Mouse (Mus musculus) gastrocnemius, postnatal 14 days (tissue): Measurements from ENCODE around the gene Upf3b. TPM values are rescaled to one million over a fixed set of nuclear protein-coding genes. Genes with fewer than 3 reads are reported as not detected.
"Not testable (repeated sequence)": the region's sequence is repeated elsewhere in the genome, so short reads cannot be mapped to it uniquely, and the experiment has no call there.

Source experiments
- DNase-seq: peaks from one replicate; pipeline ENCODE4 v3.0.0; 2021; ENCODE audit warnings: mixed read lengths
- intact Hi-C: fragments of 180-260 bp; cut with DNase I; formaldehyde crosslinking; loops from one replicate; pipeline ENCODE4 v1.15.1; 2025; ENCODE audit warnings: low total_unique reads
- long read RNA-seq, 2 experiments: library from polyadenylated mRNA; stranded (forward); transcript quantifications; one replicate each; pipeline ENCODE4 v2.0.0; 2021
- total RNA-seq, 2 experiments: library from RNA; stranded (reverse); gene quantifications; 2 replicates each; pipeline ENCODE4 v1.2.3; 2021

Gene Upf3b
- 1 to 10 TPM; 8.5 to 9.4 TPM for total RNA-seq
- long read RNA-seq, experiment 1, partial matches to known transcripts: 0 of 2 reads
- long read RNA-seq, experiment 1, other reads (novel, unspliced or antisense): 1 of 2 reads
- long read RNA-seq, experiment 2, transcript Upf3b-201 (10 exons, 2,344 nt): major isoform, 6 of 9 reads
- long read RNA-seq, experiment 2, partial matches to known transcripts: 0 of 9 reads
- long read RNA-seq, experiment 2, other reads (novel, unspliced or antisense): 3 of 9 reads

DNA sequence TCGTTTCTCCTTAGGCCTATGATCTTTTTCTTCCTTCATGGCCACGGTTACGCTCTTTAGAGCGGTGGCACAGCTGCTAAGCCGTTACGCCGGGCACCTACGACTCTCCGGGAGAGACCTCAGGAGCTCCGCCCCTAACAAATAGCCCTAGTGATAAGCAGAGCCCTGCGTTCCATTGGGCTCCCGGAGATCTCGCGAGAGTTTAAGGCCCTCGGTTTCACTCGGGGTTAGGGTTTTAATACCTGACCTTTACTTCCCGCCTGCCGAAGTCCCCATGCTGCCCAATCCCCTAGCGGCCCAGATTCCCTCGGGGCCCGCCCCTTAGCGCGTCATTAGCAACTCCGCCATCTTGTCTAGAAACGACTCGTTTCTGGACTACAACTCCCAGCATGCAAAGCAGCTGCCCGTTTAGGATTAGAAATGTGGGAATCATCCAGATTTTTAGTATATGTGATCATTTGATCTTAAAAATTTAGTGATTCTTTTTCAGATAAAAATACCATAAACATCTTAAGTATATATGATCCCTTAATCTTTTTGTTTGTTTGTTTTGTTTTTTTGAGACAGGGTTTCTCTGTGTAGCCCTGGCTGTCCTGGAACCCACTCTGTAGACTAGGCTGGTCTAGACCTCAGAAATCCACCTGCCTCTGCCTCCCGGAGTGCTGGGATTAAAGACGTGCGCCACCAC is at the start of gene Upf3b:
Gene Upf3b (minus strand): TSS at position 130 of the 688 bp plus-strand sequence.
- DNase-seq: peak; percentile 90
- intact Hi-C loops: no loop called here

- intact Hi-C loops: no loop called here
- DNase-seq: no peak
Measured at GRCm38 (mm10) chrX:37157839-37158238, 47.7 kb upstream of the Upf3b start.

DNA sequence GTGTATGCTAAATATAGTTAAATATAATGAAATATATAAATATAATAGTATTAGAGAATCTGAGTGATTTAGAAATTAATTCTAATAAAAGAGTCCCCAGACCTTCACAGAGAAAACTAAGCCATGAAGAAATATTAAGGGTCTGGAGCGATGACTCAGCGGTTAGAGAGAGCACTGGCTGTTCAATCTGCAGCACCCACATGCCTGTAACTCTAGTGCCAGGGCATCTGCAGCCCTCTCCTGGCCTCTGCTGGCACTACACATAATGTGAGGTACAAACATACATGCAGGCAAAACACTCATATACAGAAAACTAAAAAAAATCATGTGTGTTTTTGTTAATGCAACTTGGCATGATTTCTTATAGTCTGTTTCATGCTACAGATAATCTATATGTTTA is 34.8 kb upstream of the Upf3b start:
- DNase-seq: no peak
- intact Hi-C loops: no loop called here

DNA sequence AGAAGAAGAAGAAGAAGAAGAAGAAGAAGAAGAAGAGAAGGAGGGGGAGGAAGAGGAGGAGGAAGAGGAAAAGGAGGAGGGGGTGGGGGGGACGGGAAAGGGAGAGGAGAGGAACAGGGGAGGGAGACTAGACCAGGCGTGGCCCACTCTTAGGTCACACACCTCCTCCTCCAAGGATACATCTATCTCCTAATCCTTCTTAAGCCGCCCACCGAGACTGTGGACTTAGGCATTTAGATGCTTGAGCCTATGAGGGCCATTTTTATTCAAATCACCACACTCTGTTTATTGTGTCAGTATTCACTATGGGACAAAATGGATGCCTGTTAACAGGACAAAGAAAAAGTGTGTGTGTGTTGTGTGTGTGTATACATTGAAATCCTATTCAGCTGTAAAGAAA is 34.4 kb upstream of the Upf3b start:
- DNase-seq, intact Hi-C loops: not testable (repeated sequence)

GRCm38 (mm10) chrX:37141732-37142131 is 31.6 kb upstream of the Upf3b start:
- no peak for DNase-seq
- intact Hi-C loops: no loop called here

GRCm38 (mm10) chrX:37126671-37127358 is 16.7 kb upstream of the Upf3b start, which contains the start of gene Nkap:
Gene Nkap, plus strand, starts transcription at chrX:37126795.
- DNase-seq: peak; percentile 50
- intact Hi-C loops: no loop called here

DNA sequence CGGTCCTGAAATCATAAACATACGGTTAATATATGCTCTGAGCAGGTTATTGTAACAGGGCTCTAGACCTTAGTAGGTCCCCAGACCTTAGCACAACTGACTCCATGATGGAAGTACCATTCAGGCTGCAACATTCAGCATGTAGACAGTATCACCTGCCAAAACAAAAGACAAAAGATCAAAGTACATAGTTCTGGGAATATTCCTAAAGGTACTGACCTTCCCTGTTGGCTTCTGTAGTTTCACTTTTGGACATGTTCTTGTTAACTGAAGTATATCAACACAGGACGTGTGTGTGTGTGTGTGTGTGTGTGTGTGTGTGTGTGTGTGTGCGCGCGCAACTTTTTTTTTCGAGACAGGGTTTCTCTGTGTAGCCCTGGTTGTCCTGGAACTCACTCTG is 15.4 kb upstream of the Upf3b start:
- intact Hi-C loops: no loop called here
- DNase-seq: no peak

DNA sequence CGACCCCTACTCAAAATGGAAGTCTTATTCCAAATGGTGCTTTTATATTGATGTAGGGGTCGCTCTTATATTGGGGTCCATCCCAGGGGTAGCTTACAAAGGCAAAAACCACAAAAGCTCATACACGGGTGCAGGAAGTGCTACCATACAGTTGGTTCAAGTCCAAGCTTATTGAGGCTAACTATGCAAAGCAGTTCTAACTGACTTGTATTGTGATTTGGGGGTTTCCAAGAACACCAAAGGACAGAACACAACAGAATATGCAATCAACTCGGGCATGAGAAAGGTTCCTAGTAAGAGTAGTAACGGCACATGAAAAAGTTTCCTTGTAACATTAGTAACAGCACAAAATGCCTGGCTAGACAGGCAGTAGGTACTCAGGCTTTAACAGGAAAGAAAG is 10.1 kb upstream of the Upf3b start:
- DNase-seq: no peak
- intact Hi-C loops: no loop called here

GRCm38 (mm10) chrX:37119585-37119984 is 9.5 kb upstream of the Upf3b start:
- intact Hi-C loops: no loop called here
- DNase-seq: no peak

DNA sequence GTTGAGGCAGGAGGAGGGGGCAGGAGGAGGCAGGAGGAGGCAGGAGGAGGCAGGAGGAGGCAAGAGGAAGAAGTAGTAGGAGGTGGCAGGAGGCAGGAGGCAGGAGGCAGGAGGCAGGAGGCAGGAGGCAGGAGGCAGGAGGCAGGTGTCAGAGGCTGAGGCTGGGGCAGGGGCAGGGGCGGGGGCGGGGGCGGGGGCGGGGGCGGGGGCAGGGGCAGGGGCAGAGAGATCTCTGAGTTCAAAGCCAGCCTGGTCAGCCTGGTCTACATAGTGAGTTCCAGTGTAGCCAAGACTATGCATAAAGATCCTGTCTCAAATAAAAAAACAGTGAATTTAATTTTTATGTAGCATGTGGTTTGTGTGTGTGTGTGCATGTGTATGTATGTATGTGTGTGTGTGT is 7.0 kb upstream of the Upf3b start:
- no peak for DNase-seq
- intact Hi-C loops: no loop called here

GRCm38 (mm10) chrX:37110881-37111193 is 715 bp upstream of the Upf3b start:
- intact Hi-C loops: no loop called here

GRCm38 (mm10) chrX:37109526-37110192 is 463 bp downstream of the Upf3b start:
- intact Hi-C loops: no loop called here
- no peak for DNase-seq

More at GRCm38 (mm10) chrX:37110881-37111193, 715 bp upstream of the Upf3b start:
- DNase-seq: no peak

GRCm38 (mm10) chrX:37103826-37104225 is 6.3 kb downstream of the Upf3b start:
- no peak for DNase-seq
- intact Hi-C loops: no loop called here

GRCm38 (mm10) chrX:37098681-37099080 is 11.4 kb downstream of the Upf3b start:
- DNase-seq: no peak
- intact Hi-C loops: no loop called here

DNA sequence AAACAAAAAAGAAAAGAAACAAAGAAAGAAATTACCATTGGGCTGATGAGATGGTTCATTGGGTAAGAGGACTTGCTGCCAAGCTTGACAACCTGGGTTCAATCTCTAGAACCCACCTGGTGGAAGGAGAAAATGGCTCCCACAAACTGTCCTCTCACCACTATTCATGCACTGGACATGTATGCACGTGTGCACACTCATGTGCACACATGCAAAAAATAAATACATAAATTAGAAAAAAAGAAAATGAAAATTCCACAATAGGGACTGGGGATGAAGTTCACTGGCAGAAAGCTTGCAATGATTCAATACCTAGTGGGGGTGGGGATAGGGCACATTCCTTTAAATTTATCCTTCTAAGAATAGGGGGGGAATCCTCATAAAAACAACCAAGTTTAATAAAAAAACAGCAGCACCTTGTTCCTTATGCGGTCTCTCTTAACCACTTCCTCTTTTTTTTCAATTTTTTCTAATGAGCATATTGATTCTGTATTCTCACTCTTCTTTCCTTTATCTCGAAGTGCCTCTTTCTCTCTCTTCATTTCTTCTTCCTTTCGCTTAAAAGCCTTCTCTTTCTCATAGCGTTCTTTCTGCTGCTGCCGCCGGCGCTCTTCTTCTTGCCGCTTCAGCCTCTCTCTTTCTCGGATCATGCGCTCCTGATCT is 14.9 kb downstream of the Upf3b start:
- intact Hi-C loops: no loop called here

GRCm38 (mm10) chrX:37091457-37091856 is 18.7 kb downstream of the Upf3b start:
- intact Hi-C loops: no loop called here
- no peak for DNase-seq

More for the DNA sequence above, 14.9 kb downstream of the Upf3b start:
- DNase-seq: no peak

GRCm38 (mm10) chrX:37088778-37089177 is 21.3 kb downstream of the Upf3b start:
- intact Hi-C loops: no loop called here
- no peak for DNase-seq

GRCm38 (mm10) chrX:37085665-37086064 is 24.5 kb downstream of the Upf3b start:
- no peak for DNase-seq
- intact Hi-C loops: no loop called here

DNA sequence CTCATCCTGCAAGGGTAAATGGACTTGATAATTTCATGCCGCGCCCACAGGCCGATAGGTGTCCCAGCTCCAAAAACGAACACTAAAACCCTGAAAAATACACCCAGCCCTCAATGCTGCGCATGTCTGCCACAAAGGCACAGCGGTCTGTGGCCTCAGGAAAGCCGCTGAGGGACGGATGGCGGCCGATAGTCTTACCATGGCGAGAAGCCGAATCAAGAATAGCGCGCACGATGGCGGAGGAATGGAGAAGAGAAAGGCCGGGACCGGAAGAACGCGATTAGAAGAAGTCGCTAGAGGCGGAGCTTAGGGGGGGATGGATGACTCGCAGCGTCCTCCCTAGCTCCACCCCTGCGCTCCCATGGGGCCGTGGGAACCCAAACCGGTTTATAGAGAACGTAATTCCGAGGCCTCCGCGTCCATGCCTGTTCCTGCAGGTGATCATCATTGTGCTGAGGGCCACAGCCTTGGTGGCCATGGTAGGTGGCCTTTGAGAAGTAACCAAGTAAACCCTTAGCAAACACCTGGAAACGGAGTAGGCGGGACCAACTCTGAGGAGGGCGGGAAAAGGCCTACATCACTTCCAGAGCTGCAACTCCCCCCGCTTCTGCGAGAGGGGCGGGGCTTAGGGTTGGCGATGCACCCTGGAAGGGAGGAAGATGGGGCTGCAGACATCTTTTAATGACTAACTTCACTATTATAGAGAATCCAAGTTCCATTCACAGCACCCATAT is 25.0 kb downstream of the Upf3b start, which contains the start of gene Rpl39:
Gene Rpl39 (minus strand): TSS at position 476 of the 734 bp plus-strand sequence.
- intact Hi-C loops: no loop called here

More for the DNA sequence above, 25.0 kb downstream of the Upf3b start, which contains the start of gene Rpl39:
- DNase-seq: peak; percentile 87
